Mouse (Mus musculus): ENCODE measurements around the gene Akap5.

Akap5 gene

DNA sequence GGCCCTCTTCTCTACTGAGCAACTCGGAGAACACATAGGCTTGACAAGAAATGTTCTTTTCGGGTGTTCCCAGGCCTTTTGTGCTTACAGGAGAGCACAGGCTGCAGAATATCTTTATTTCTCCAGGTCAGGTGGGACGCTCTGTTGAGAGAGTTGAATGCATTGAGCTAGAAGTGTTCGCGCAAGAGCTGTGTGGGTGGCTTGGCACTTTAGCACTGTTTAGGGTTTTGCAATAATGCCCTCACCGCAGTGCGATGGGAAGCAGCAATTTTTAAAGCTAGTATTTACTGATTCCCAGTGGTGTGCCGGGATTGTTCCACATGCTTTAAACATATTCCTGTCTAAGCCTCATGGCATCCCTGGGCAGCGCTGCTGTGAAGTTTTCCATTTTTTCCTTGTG lies 13.5 kb upstream of the Akap5 start:
- no peak for DNase-seq (ENCODE audit: low read depth)

DNA sequence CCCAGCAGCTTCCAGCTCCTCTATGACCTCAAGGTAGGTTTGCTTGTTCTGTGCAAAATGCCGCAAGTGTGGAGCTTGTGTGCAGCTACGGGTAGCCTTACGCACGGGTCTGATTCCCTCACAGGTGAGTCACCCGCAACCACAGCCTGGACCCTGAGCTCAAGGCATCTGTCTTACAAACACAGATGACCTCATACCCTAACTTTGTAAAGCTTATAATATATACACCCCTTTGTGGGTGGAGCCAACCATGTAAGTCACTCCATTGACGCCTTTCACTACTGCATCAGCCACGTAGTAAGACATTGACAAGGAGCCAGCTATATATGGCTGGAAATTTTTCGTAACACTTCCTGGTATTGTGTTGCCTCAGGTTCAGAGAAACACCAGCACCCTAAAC lies 12.7 kb upstream of the Akap5 start:
- DNase-seq (ENCODE audit: low read depth), result peak; percentile 41

DNA sequence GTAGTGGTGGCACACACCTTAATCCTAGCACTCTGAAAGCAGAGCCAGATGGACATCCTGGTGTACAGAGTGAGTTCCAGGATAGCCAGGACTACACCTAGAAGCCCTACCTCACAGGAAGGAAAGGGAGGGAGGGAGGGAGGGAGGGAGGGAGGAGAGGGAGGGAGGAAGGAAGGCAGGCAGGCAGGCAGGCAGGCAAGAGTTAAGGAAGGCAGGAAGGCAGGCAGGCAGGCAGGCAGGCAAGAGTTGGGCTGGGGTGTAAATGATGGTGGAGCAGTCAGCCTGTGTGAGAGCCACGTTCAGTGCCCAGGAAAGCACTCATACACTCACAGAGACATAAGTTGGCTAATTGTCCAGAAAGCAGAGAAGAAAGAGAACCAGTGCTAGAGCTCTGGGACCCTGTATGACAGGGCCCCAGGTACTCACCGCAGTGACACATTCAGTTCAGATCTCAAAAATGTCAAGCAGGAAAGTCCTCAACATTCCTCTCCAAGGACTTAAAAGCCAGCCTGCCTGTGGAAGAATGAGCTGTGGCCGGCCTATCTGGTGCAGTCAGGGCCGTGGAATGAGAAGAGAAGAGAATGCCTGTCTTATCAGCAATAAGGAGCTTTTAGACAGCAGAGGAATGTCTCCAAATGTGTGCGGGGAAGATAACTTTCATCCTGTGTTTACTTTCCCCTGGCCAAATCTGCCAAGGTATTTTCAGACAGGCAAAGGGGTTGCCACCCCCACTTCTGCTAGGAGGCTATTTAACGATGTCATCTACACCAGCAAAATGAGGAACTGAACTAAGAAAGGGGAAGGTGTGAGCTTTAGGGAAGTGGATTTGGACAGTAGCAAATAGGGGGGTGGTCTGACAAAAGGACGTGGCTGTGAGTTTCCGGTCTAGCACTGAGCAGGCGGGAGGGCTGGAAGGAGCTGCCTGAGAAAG lies 6.1 kb upstream of the Akap5 start:
- no peak for DNase-seq (ENCODE audit: low read depth)

- no peak for DNase-seq (ENCODE audit: low read depth)
These were observed 1.9 kb downstream of the Akap5 start for GRCm38 (mm10) chr12:76326437-76327220.

- no peak for DNase-seq (ENCODE audit: low read depth)
These were observed 4.1 kb downstream of the Akap5 start for GRCm38 (mm10) chr12:76328567-76329354.

DNA sequence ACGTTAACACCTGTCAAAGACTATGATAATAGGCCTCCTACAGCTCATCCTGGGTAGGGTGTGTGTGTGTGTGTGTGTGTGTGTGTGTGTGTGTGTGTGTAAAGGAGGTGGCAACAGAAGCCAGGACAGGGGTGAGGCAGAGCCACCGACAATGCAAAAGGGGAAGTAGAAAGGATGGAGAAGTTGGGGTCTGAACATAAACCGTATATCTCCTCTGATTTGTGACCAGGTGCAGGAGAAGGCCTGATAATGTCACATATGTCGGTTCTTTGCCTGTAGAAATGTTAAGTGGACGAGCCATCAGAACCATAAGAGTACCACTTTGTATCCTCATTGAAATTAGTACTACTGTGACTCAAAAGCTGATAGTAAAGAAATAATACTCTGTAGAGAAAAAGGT lies 9.0 kb downstream of the Akap5 start:
- DNase-seq (ENCODE audit: low read depth), result no peak

GRCm38 (mm10) chr12:76335641-76336040 lies 10.9 kb downstream of the Akap5 start:
- no peak for DNase-seq (ENCODE audit: low read depth)

GRCm38 (mm10) chr12:76336111-76336965 lies 11.6 kb downstream of the Akap5 start:
- DNase-seq (ENCODE audit: low read depth), result no peak

DNA sequence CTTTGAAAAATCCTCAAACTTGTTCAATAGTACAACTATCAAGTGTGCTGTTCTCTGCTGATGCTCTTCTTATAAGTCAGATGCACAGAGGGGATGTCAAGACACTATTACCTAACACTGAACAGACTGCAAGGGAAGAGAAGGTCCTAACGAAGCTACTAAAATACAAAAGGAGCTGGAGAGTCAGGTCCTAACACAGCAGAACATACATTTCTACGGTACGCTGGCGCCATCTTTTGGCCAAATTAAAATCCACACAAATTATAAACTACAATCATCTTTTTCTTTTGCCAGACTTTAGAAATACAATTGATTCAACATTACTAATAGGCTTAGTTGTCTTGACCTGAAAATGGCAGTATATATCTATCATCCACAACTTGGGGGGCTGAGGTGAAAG lies 16.4 kb downstream of the Akap5 start:
- DNase-seq (ENCODE audit: low read depth), result peak; percentile 87

DNA sequence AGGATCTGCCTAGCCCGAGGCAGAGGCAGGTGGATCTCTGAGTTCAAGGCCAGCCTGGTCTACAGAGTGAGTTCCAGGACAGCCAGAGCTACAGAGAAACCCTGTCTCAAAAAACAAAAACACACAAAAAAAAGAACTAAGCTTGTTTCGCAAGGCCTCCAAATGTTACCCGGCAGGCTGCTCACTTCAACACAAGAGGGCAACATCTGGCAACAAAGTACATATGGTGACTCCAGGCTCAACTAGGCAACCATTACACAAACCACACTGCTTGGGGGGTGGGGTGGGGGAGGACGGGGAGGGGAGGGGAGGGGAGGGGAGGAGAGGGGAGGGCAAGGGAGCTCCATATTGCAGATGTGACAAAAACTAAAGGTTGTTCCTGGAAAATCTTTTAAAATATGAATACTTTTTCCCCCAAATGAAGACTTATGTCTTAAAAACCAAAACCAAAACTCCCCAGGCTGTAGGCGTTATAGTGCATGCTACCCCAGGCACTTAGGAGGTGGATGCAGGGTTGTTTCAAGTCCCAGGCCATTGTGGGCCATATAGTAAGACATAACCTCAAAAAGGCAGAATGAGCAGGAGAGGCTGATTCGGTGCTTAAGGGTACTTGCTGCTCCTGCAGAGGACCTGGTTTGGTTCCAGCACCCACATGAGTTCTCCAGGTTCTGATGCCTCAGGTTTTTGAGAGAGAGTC lies 21.2 kb downstream of the Akap5 start:
- peak; percentile 80 for DNase-seq (ENCODE audit: low read depth)

GRCm38 (mm10) chr12:76349680-76350220 lies 25.1 kb downstream of the Akap5 start:
- no peak for DNase-seq (ENCODE audit: low read depth)

DNA sequence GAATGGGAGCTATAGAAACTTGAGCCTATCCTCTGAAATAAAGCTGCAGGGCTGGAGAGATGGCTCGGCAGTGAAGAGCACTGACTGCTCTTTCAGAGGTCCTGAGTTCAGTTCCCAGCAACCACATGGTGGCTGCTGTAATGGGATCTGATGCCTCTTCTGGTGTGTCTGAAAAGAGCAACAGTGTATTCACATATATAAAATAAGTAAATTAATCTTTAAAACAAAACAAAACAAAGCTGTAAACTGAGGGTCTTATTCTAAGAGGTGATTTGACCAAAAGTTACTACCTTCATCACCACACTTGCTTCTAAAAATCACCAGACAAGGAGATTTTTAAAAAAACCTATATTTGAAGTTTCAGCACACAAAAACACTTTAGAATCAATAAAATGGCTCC lies 36.2 kb downstream of the Akap5 start:
- no peak for DNase-seq (ENCODE audit: low read depth)

GRCm38 (mm10) chr12:76361405-76362302 lies 37.0 kb downstream of the Akap5 start:
- peak; percentile 84 for DNase-seq (ENCODE audit: low read depth)

DNA sequence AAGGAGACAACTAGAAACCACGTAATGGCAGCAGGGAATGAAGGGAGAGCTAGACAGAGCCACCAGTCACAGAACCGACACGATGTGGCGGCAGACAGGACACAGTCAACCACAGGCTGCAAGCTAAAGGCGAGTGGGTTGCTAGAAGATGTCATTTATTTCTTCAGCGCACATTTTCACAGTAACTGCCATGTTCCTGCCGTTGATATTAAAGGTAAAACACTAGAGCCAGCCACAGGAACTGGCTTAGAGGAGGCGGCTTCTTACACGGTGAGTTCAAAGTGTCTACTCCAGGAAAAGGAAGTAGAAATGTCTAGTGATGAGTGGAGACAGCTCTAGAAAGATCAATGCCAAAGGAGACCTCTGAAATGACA lies 37.6 kb downstream of the Akap5 start:
- DNase-seq (ENCODE audit: low read depth), result peak; percentile 86

DNA sequence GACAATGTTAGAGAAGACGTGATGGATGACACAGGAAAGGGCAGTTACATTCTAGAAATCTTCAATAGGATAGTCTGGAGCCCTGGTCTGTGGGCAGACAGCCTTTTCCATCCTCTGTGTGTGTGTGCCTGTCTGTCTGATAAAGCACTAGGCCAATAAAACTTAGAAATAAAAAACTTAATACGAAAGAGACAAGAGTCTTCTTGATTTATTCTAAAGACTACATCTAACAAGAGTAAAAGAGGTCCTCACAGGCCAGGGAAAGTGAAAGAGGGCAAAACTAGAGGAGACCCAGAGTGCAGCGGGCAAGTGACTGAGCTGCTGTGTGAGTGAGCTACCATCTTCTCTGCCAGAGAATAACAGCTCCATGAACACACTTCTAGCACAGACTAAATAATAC lies 41.6 kb downstream of the Akap5 start:
- DNase-seq (ENCODE audit: low read depth), result peak; percentile 67

DNA sequence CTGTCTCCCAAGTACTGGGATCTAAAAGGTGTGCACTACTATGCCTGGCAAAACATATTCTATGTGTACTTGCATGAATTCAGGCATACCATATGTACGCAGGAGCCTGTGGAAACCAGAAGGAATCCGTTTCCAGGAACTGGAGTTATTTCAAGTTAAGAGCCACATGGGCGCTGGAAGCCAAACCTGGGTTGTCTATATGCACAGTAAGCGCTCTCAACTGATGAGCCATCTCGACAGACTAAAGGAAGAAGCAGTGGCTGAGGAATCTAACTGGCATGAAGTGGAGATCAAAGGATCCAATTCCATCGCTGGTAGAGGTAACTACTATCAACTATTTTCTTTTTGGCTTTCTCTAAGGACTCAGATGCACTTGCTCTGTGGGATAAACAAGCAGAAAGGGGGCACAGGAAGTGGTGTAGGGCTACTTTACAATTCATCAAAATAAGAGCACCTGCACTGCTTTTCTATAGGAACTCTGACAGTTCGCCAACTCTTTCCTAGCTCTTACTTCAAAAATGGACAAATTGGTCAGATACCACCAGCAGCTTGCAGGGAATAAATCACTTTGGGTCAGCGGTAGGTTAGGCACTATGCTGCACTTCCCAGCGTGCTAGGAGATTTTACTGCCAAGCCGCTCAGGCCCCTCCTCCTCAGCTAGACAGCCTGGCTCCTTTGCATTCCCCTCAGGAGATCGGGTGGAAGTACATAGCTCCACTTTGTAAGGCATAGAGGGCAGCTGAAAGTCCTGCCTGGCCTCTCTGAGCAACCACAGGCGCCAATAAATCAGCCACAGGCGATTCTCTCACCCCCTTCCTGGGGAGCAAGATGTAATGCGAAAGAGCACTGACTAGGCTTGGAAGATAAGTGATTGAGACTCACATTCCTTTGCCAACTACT lies 42.7 kb downstream of the Akap5 start:
- peak; percentile 80 for DNase-seq (ENCODE audit: low read depth)

DNA sequence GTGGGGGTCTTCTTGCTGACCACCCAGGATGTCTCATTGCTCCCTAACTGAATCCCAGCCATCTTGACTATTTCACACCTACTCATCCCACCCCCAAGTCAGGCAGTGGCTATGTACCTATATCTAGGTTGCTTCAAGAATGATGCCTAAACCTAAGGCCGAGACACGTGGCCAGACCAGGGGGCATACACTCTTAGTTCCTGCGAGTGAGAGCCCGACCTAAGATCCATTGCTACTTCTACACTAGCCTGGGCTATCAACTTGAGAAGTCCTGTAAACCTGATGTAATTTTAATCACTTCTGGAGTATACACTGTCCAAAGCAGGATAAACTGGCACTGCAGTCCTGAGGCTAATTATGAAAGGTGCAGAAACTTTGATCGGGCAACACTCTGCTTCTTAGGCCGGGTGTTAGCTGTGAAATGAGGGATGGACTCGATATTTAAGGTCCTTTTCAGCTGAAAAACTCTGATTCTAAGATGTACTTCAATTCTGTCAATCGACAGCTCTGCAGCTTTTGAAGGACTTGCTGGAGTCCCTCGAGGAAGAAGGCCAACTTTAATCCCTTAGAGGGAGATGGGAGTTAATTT lies 43.6 kb downstream of the Akap5 start:
- peak; percentile 71 for DNase-seq (ENCODE audit: low read depth)

GRCm38 (mm10) chr12:76368790-76369205 lies 44.1 kb downstream of the Akap5 start:
- no peak for DNase-seq (ENCODE audit: low read depth)
